Mouse (Mus musculus): ENCODE data around the gene Esrrg. TPM values are rescaled to one million over a fixed set of nuclear protein-coding genes. Genes with fewer than 3 reads are reported as not detected.

Gene Esrrg
- polyA plus RNA-seq, 1 experiment from 2014 or later, result 1.0 TPM

- Histone ChIP-seq H3K9ac (peak overlapping the region; percentile 21; the same call in 1 of the 2 replicates), H3K27ac (replicated peaks) (no peak overlapping the region), H3K36me3 (no peaks in the 10 kb centered on the region), H3K9me3 (replicated peaks) (no peaks in the 10 kb centered on the region), H3K4me3 (replicated peaks) (peak overlapping the region; percentile 45), H3K4me1 (peaks cover 46% of the 10 kb centered on the region), H3K27me3 (peaks cover 78% of the 10 kb centered on the region), H3K4me2 (replicated peaks) (peak overlapping the region; percentile 90)
- ATAC-seq (ENCODE audit: insufficient number of reproducible peaks, low FRiP score, low TSS enrichment, low read depth), result no peak
- under 1% methylated on average over 72 of the region's 72 CpGs for WGBS
Measured at GRCm38 (mm10) chr1:187609021-187609852, 646 bp downstream of the Esrrg start.

DNA sequence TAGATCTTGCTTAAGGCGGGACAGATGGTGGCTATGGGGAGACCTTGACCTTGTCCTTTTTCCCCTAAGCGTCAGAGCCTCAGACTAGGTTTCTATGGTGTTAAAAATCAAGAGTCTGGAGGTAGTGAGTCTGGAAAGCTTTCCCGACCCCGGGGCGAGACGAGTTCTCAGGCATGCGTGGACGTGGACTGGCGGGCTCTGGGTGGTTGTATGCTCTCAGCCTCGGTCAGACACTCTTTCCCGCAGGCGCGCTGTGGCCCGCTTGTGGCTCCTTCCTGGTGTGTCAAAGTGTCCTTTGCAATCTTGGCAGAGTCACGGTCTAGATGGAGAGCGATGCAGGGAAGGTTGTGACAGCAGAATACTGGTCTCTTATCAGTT is 1.3 kb downstream of the Esrrg start:
- Histone ChIP-seq H3K9me3 (replicated peaks) (no peaks in the 10 kb centered on the region), H3K36me3 (no peaks in the 10 kb centered on the region), H3K4me1 (peaks cover 41% of the 10 kb centered on the region), H3K27ac (replicated peaks) (no peak overlapping the region), H3K9ac (no peak overlapping the region), H3K4me2 (replicated peaks) (peak overlapping the region; percentile 90), H3K4me3 (replicated peaks) (peak overlapping the region; percentile 45), H3K27me3 (peaks cover 72% of the 10 kb centered on the region)
- ATAC-seq (ENCODE audit: insufficient number of reproducible peaks, low FRiP score, low TSS enrichment, low read depth), result no peak
- WGBS, result 5% methylated on average over 16 of the region's 16 CpGs

- Histone ChIP-seq H3K9me3 (replicated peaks) (no peaks in the 10 kb centered on the region), H3K27me3 (peaks cover 66% of the 10 kb centered on the region), H3K4me1 (peaks cover 35% of the 10 kb centered on the region), H3K4me2 (replicated peaks) (no peak overlapping the region), H3K4me3 (replicated peaks) (no peak overlapping the region), H3K36me3 (no peaks in the 10 kb centered on the region), H3K9ac (no peak overlapping the region), H3K27ac (replicated peaks) (no peak overlapping the region)
- ATAC-seq (ENCODE audit: insufficient number of reproducible peaks, low FRiP score, low TSS enrichment, low read depth), result no peak
- 39% methylated on average over 9 of the region's 9 CpGs for WGBS
Measured at GRCm38 (mm10) chr1:187610336-187610948, 1.9 kb downstream of the Esrrg start.

DNA sequence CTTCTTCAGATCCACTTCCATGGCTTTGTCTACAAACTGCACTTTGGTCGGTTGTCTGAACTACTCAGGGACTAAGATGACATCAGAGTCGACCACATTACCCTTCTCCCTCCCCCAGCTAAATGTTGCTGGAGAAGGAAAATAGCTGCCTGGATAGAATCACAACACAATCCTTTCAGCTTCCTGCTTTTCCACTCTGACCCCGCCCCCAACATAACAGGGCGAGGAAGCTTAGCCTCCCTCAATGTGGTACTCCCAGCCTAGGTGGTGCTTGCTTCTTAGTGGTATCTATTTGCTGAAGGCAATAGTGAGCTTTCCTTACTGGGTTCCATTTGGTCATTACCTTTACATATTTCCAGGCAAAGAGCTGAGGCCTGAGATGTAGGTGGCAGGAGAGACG is 3.3 kb downstream of the Esrrg start:
- H3K36me3 ChIP-seq, result no peaks in the 10 kb centered on the region
- no peak overlapping the region for H3K9ac ChIP-seq
- H3K9me3 ChIP-seq (replicated peaks), result no peaks in the 10 kb centered on the region
- H3K4me1 ChIP-seq, result peaks cover 31% of the 10 kb centered on the region
- no peak for ATAC-seq (ENCODE audit: insufficient number of reproducible peaks, low FRiP score, low TSS enrichment, low read depth)
- H3K27me3 ChIP-seq, result peaks cover 51% of the 10 kb centered on the region
- 26% methylated on average over 5 of the region's 5 CpGs for WGBS
- H3K4me2 ChIP-seq (replicated peaks), result no peak overlapping the region
- H3K27ac ChIP-seq (replicated peaks), result no peak overlapping the region
- no peak overlapping the region for H3K4me3 ChIP-seq (replicated peaks)

DNA sequence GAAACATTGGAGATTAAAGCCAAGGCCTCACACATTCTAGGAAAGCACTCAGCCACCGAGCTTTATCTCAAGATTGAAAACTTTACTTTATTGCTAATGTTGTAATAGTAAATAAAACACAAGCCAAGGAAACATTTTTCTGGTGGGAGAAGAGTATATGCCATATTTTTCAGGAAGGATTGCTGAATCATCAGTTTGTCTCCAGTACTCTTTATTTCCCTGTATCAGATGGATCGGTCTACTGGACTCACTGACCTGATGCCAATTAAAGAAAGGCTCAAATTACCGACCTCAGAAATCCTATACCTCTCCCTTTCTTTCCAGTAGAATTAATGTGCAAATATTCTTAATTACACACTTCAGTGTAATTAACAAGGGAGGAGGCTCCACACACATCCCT is 4.7 kb downstream of the Esrrg start:
- no peak overlapping the region for H3K27ac ChIP-seq (replicated peaks)
- no peak for ATAC-seq (ENCODE audit: insufficient number of reproducible peaks, low FRiP score, low TSS enrichment, low read depth)
- WGBS, result 46% methylated on average over 3 of the region's 3 CpGs
- H3K9ac ChIP-seq, result no peak overlapping the region
- no peak overlapping the region for H3K4me2 ChIP-seq (replicated peaks)
- H3K9me3 ChIP-seq (replicated peaks), result no peaks in the 10 kb centered on the region
- no peak overlapping the region for H3K4me3 ChIP-seq (replicated peaks)
- H3K4me1 ChIP-seq, result peaks cover 18% of the 10 kb centered on the region
- H3K27me3 ChIP-seq, result peaks cover 37% of the 10 kb centered on the region
- H3K36me3 ChIP-seq, result no peaks in the 10 kb centered on the region

DNA sequence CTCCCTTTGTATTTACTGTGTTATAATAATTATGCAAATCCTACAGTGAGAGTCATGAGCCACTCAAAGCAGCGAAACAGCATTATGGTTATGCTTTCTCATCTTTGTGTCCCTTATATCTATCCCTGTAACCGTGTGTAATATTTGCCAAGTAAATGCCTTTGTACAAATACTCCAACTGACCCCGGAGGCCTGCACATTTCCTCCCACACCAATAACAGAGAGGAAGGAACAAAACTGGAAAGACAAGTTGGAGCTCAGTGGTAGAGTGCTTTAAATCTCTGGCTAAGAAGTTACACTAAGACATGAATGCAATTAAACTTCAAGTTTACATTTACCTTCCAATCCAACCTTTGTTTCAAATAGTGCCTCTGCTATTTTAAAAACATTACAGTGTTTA is 15.4 kb downstream of the Esrrg start:
- no peaks in the 10 kb centered on the region for H3K36me3 ChIP-seq
- WGBS, result 56% methylated on average over 3 of the region's 3 CpGs
- no peak for ATAC-seq (ENCODE audit: insufficient number of reproducible peaks, low FRiP score, low TSS enrichment, low read depth)
- H3K4me2 ChIP-seq (replicated peaks), result no peak overlapping the region
- H3K27ac ChIP-seq (replicated peaks), result no peak overlapping the region
- no peaks in the 10 kb centered on the region for H3K27me3 ChIP-seq
- H3K4me1 ChIP-seq, result no peaks in the 10 kb centered on the region
- H3K9me3 ChIP-seq (replicated peaks), result no peaks in the 10 kb centered on the region
- H3K9ac ChIP-seq, result no peak overlapping the region
- H3K4me3 ChIP-seq (replicated peaks), result no peak overlapping the region

DNA sequence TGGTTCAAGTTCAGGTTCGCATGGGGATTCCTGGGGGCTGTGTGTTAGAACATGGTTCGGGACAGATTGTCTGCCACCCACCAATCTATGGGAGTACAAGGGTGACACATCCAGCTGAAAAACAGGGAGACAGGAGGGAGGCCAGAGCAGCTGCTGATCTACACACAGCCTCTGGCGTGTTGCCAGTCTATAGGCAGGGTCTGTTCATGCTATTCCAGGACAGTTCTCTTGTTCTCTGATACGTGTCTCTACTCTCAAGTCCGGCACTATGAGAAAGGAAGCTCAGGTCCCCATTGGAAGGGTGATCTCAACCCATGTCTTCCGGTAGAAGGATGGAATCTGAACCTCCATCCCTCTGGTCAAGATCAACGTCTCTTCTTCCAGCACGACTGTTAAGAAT is 21.8 kb downstream of the Esrrg start:
- H3K27ac ChIP-seq (replicated peaks), result no peak overlapping the region
- no peak overlapping the region for H3K4me3 ChIP-seq (replicated peaks)
- no peaks in the 10 kb centered on the region for H3K27me3 ChIP-seq
- H3K9ac ChIP-seq, result no peak overlapping the region
- no peak overlapping the region for H3K4me2 ChIP-seq (replicated peaks)
- H3K4me1 ChIP-seq, result no peaks in the 10 kb centered on the region
- H3K9me3 ChIP-seq (replicated peaks), result no peaks in the 10 kb centered on the region
- H3K36me3 ChIP-seq, result no peaks in the 10 kb centered on the region
- ATAC-seq (ENCODE audit: insufficient number of reproducible peaks, low FRiP score, low TSS enrichment, low read depth), result no peak
- 81% methylated on average over 8 of the region's 8 CpGs for WGBS

DNA sequence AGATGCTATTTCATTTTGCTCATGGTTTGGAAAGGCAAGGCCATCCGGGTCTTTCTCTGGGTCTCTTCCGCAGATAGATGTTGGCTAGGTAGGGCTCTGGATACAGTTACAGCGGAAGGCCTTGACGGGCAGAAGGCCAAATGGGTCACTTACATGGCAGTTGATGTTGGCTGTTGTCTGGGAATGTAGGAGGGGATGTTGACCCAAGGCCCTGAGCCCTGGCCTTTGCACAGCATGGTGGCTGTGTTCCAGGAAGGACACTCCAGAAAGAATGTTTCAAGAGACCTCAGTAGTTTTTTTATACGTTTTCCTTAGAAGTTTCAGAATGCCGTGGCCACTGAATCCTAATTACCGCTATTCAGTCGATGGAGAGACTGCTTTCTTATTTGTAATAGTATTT is 22.9 kb downstream of the Esrrg start:
- Histone ChIP-seq H3K27ac (replicated peaks) (no peak overlapping the region), H3K4me2 (replicated peaks) (no peak overlapping the region), H3K36me3 (no peaks in the 10 kb centered on the region), H3K4me1 (no peaks in the 10 kb centered on the region), H3K9ac (no peak overlapping the region), H3K4me3 (replicated peaks) (no peak overlapping the region), H3K9me3 (replicated peaks) (no peaks in the 10 kb centered on the region), H3K27me3 (no peaks in the 10 kb centered on the region)
- no peak for ATAC-seq (ENCODE audit: insufficient number of reproducible peaks, low FRiP score, low TSS enrichment, low read depth)
- 83% methylated on average over 8 of the region's 8 CpGs for WGBS

DNA sequence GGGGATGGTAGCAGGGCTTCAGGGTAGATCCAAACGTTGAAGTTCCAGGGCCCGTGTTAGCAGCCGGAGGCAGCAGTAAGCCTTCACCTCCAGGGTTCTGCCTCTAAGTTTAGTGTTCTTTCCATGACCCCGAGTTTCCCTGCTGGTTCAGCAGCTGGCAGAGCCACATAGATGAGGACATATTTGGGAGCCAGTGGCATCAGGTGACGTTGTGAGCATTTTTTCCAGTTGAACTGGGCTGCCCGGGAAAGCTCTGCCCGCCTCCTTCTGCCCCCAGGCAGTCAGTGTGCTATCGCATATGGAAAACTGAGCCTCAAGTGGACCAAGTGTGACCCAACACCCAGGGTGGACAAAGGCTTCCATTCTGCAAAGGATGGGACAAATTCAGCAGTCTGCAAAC is 36.7 kb downstream of the Esrrg start:
- no peak overlapping the region for H3K27ac ChIP-seq (replicated peaks)
- H3K4me3 ChIP-seq (replicated peaks), result no peak overlapping the region

DNA sequence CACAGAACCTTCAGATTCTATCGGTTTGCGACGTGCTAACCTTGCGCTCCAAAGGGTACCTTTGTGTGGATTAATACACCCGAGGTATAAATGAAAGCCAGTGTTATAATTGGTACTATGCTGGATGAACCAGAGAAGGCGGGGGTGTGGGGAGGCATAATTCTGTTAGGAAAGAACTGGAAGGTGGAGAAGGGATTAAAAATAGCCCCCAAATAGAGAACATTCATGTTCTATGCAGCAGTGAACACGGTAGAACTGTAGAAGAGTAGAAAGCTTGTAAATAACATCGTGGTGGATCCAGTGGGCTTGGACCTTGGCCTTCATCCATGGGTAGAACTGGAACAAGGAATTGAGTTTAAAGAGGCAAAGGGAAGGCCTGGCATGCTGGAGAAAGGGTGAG is 40.0 kb downstream of the Esrrg start:
- no peaks in the 10 kb centered on the region for H3K9me3 ChIP-seq (replicated peaks)
- peaks cover 5% of the 10 kb centered on the region; the same call in 1 of the 2 replicates for H3K4me1 ChIP-seq
- no peak overlapping the region for H3K4me2 ChIP-seq (replicated peaks)
- H3K27me3 ChIP-seq, result no peaks in the 10 kb centered on the region
- no peak overlapping the region for H3K4me3 ChIP-seq (replicated peaks)
- 91% methylated on average over 8 of the region's 8 CpGs for WGBS
- no peak overlapping the region for H3K27ac ChIP-seq (replicated peaks)
- no peak for ATAC-seq (ENCODE audit: insufficient number of reproducible peaks, low FRiP score, low TSS enrichment, low read depth)
- no peak overlapping the region for H3K9ac ChIP-seq
- no peaks in the 10 kb centered on the region for H3K36me3 ChIP-seq

More for the DNA sequence above, 36.7 kb downstream of the Esrrg start:
- H3K9ac ChIP-seq, result no peak overlapping the region
- no peaks in the 10 kb centered on the region for H3K27me3 ChIP-seq
- H3K4me2 ChIP-seq (replicated peaks), result no peak overlapping the region
- ATAC-seq (ENCODE audit: insufficient number of reproducible peaks, low FRiP score, low TSS enrichment, low read depth), result no peak
- no peaks in the 10 kb centered on the region for H3K36me3 ChIP-seq
- H3K4me1 ChIP-seq, result no peaks in the 10 kb centered on the region
- H3K9me3 ChIP-seq (replicated peaks), result no peaks in the 10 kb centered on the region
- 55% methylated on average over 8 of the region's 8 CpGs for WGBS

- no peaks in the 10 kb centered on the region for H3K36me3 ChIP-seq
Measured at GRCm38 (mm10) chr1:187649871-187650270, 41.3 kb downstream of the Esrrg start.

More at GRCm38 (mm10) chr1:187649871-187650270, 41.3 kb downstream of the Esrrg start:
- no peak overlapping the region for H3K27ac ChIP-seq (replicated peaks)
- no peak overlapping the region for H3K9ac ChIP-seq
- H3K4me2 ChIP-seq (replicated peaks), result no peak overlapping the region
- 49% methylated on average over 5 of the region's 5 CpGs for WGBS
- ATAC-seq (ENCODE audit: insufficient number of reproducible peaks, low FRiP score, low TSS enrichment, low read depth), result no peak
- H3K4me1 ChIP-seq, result peaks cover 5% of the 10 kb centered on the region; the same call in 1 of the 2 replicates
- H3K27me3 ChIP-seq, result no peaks in the 10 kb centered on the region
- no peaks in the 10 kb centered on the region for H3K9me3 ChIP-seq (replicated peaks)
- no peak overlapping the region for H3K4me3 ChIP-seq (replicated peaks)

Measured in embryonic facial prominence, embryonic 15.5 days (tissue).